Mouse (Mus musculus) heart, adult 2 months (tissue): ENCODE results near the gene Tcea2. TPM values are rescaled to one million over a fixed set of nuclear protein-coding genes. Genes with fewer than 3 reads are reported as not detected.

ENCODE experiments used
- DNase-seq, 2 experiments: peaks; one replicate each; pipeline ENCODE4 v3.0.0; 2021
- H3K27ac ChIP-seq: fragments of 200-600 bp; 2 replicates; pipeline ENCODE4 v1.8.1; 2022
- H3K27me3 ChIP-seq: fragments of 200-500 bp; 2 replicates; pipeline ENCODE4 v1.6.1; 2012; ENCODE audit warnings: mild to moderate bottlenecking, low read length, inconsistent platforms, mixed read lengths; ENCODE audit not compliant: control insufficient read depth, insufficient read depth
- H3K36me3 ChIP-seq: fragments of 200-500 bp; 2 replicates; pipeline ENCODE4 v1.6.1; 2012; ENCODE audit warnings: low read length, inconsistent platforms; ENCODE audit not compliant: control insufficient read depth, insufficient read depth
- H3K4me1 ChIP-seq: fragments of 200-500 bp; 2 replicates; pipeline ENCODE4 v1.6.1; 2011; ENCODE audit warnings: low read length; ENCODE audit not compliant: control insufficient read depth, insufficient read depth
- H3K4me3 ChIP-seq: fragments of 200-600 bp; 2 replicates; pipeline ENCODE4 v1.8.1; 2022
- H3K79me2 ChIP-seq: fragments of 200-500 bp; replicated peaks from 2 replicates; pipeline ENCODE4 v1.6.1; 2012; ENCODE audit warnings: mild to moderate bottlenecking, inconsistent platforms, low read length, moderate library complexity, mixed read lengths; ENCODE audit not compliant: control insufficient read depth, insufficient read depth
- H3K9ac ChIP-seq: fragments of 200-500 bp; 2 replicates; pipeline ENCODE4 v1.6.1; 2012; ENCODE audit warnings: low read depth, mild to moderate bottlenecking, control low read depth, inconsistent platforms, low read length, mixed read lengths
- CTCF ChIP-seq: fragments of 200-600 bp; IDR thresholded peaks from 2 replicates; pipeline ENCODE4 v1.8.1; 2022; ENCODE audit warnings: antibody characterized with exemption, mild to moderate bottlenecking, moderate library complexity
- EP300 ChIP-seq: fragments of 200-500 bp; IDR thresholded peaks from 2 replicates; pipeline ENCODE4 v1.6.1; 2011; ENCODE audit warnings: low read depth, low read length, control low read depth; ENCODE audit not compliant: insufficient read depth
- POLR2A ChIP-seq: fragments of 200-500 bp; IDR thresholded peaks from 2 replicates; pipeline ENCODE4 v1.6.1; 2011; ENCODE audit warnings: mild to moderate bottlenecking, low read depth, low read length, control low read depth; ENCODE audit not compliant: insufficient read depth
- WGBS: fragments of 180-500 bp; shearing (Covaris S2); methylation state at CpG from one replicate; pipeline ENCODE4 v1.1.7; 2018; 5-methylcytosine and 5-hydroxymethylcytosine counted together
- intact Hi-C: fragments of 180-260 bp; cut with DNase I; formaldehyde crosslinking; loops from one replicate; pipeline ENCODE4 v1.15.1; 2025
- long read RNA-seq: library from polyadenylated mRNA; stranded (forward); transcript quantifications from one replicate; pipeline ENCODE4 v2.0.0, GENCODE M21; 2021
- polyA plus RNA-seq: library from polyadenylated mRNA; depleted of rRNA; stranded (reverse); fragments of >200 nt; gene quantifications from 2 replicates; pipeline ENCODE4 v1.2.3, GENCODE M21; 2012; rRNA removed
- total RNA-seq, 2 experiments: library from RNA; stranded (reverse); gene quantifications; 2 replicates each; pipeline ENCODE4 v1.2.3; 2021

The Tcea2 gene
- total RNA-seq (1 to 10 TPM; 4.3 to 6.0 TPM), polyA plus RNA-seq (10.4 and 13.4 TPM in 2 replicates)
- long read RNA-seq, partial matches to known transcripts: 0 of 2 reads
- long read RNA-seq, other reads (novel, unspliced or antisense): 1 of 2 reads

- under 1% methylated on average over 69 of the region's 69 CpGs for WGBS
These were observed at the start of gene Tcea2 for GRCm38 (mm10) chr2:181679951-181680715. TSS of gene Tcea2 (plus strand) at chr2:181680310.

GRCm38 (mm10) chr2:181632624-181633023 lies 47.5 kb upstream of the Tcea2 start:
- H3K4me3 ChIP-seq: no peak overlapping the region

More at GRCm38 (mm10) chr2:181679951-181680715, at the start of gene Tcea2:
- H3K27me3 ChIP-seq: no peaks in the 10 kb centered on the region
- peaks cover 7% of the 10 kb centered on the region for H3K4me1 ChIP-seq
- no peak for TF ChIP-seq EP300
- TF ChIP-seq CTCF: peak; percentile 65
- peak; percentile 62 for TF ChIP-seq POLR2A
- intact Hi-C loops: loop anchor here (2.0 to 10.0 kb wide), 4 partner anchors 38 to 405 kb away; partner anchors contain the start of gene Dnajc5
- peak within 1 kb of the TSS; percentile 88 for H3K9ac ChIP-seq
- no peaks in the 10 kb centered on the region for H3K79me2 ChIP-seq
- no peaks in the 10 kb centered on the region for H3K36me3 ChIP-seq
- peak within 1 kb of the TSS; percentile 76 for H3K4me3 ChIP-seq
- peak within 1 kb of the TSS; percentile 85 for H3K27ac ChIP-seq
- DNase-seq: peak; percentile 84 to 85

GRCm38 (mm10) chr2:181635865-181636264 lies 44.2 kb upstream of the Tcea2 start:
- H3K36me3 ChIP-seq: no peaks in the 10 kb centered on the region; the same call in none of the 2 replicates
- no peaks in the 10 kb centered on the region for H3K27me3 ChIP-seq
- WGBS: 82% methylated on average over 3 of the region's 3 CpGs
- TF ChIP-seq EP300 (no peak), CTCF (no peak), POLR2A (no peak)
- H3K79me2 ChIP-seq: no peaks in the 10 kb centered on the region
- no peak for DNase-seq
- H3K4me1 ChIP-seq: no peaks in the 10 kb centered on the region
- no peak overlapping the region for H3K4me3 ChIP-seq
- no peak overlapping the region for H3K27ac ChIP-seq
- intact Hi-C loops: no loop called here
- H3K9ac ChIP-seq: no peak overlapping the region

More at GRCm38 (mm10) chr2:181632624-181633023, 47.5 kb upstream of the Tcea2 start:
- Histone ChIP-seq H3K4me1 (no peaks in the 10 kb centered on the region), H3K9ac (no peak overlapping the region), H3K36me3 (no peaks in the 10 kb centered on the region; the same call in none of the 2 replicates), H3K27me3 (no peaks in the 10 kb centered on the region), H3K79me2 (peaks cover 1% of the 10 kb centered on the region; the same call in 1 of the 2 replicates), H3K27ac (no peak overlapping the region)
- WGBS: 99% methylated on average over 6 of the region's 6 CpGs
- intact Hi-C loops: no loop called here
- TF ChIP-seq CTCF (no peak), EP300 (no peak), POLR2A (no peak)
- no peak for DNase-seq

GRCm38 (mm10) chr2:181644361-181644760 lies 35.7 kb upstream of the Tcea2 start:
- H3K27me3 ChIP-seq: no peaks in the 10 kb centered on the region
- no peak overlapping the region for H3K4me3 ChIP-seq
- 0 out of 2 replicates have a peak, but pooled peaks cover 1% of the 10 kb centered on the region for H3K79me2 ChIP-seq
- H3K27ac ChIP-seq: no peak overlapping the region
- no peak for DNase-seq
- H3K4me1 ChIP-seq: no peaks in the 10 kb centered on the region
- no peak overlapping the region for H3K9ac ChIP-seq
- TF ChIP-seq EP300: 0 out of 2 replicates have a peak, but pooled peaks have one; percentile 37
- TF ChIP-seq POLR2A: no peak
- TF ChIP-seq CTCF: peak; percentile 85
- H3K36me3 ChIP-seq: no peaks in the 10 kb centered on the region
- intact Hi-C loops: loop anchor here (5.0 kb wide), 1 partner anchor 38 kb away; the partner anchor contains the start of gene Tcea2
- 90% methylated on average over 2 of the region's 2 CpGs for WGBS

GRCm38 (mm10) chr2:181645666-181646065 lies 34.4 kb upstream of the Tcea2 start:
- intact Hi-C loops: no loop called here
- Histone ChIP-seq H3K79me2 (0 out of 2 replicates have a peak, but pooled peaks cover 1% of the 10 kb centered on the region), H3K27me3 (no peaks in the 10 kb centered on the region), H3K36me3 (no peaks in the 10 kb centered on the region), H3K27ac (no peak overlapping the region), H3K4me1 (no peaks in the 10 kb centered on the region), H3K9ac (no peak overlapping the region), H3K4me3 (no peak overlapping the region)
- TF ChIP-seq EP300 (no peak), CTCF (no peak), POLR2A (no peak)
- DNase-seq: no peak
- WGBS: 94% methylated on average over 3 of the region's 3 CpGs
